Mouse (Mus musculus): ENCODE measurements around the gene Grip2.

GRCm38 (mm10) chr6:91796736-91797135 lies 30.3 kb downstream of the Grip2 start:
- no peak for TF ChIP-seq EP300 (IDR thresholded peaks at IDR 0.05; ENCODE audit: insufficient read depth, low read depth, low read length)
- no peak for TF ChIP-seq CTCF (IDR thresholded peaks at IDR 0.05)
- no peak for TF ChIP-seq POLR2A (IDR thresholded peaks at IDR 0.05; ENCODE audit: insufficient read depth, low read depth, low read length)
